Mouse (Mus musculus) splenic B cell, adult 2 months (primary cell): ENCODE measurements around the gene Sorcs3.

Source experiments
- DNase-seq: peaks from one replicate; pipeline ENCODE4 v3.0.0-alpha.2; 2011; ENCODE audit warnings: low read depth, low spot score
- H3K27me3 ChIP-seq: 2 replicates; pipeline ENCODE4 v1.6.1; 2012; ENCODE audit warnings: mild to moderate bottlenecking, low read length, moderate library complexity, mixed read lengths; ENCODE audit not compliant: control insufficient read depth, poor library complexity, insufficient read depth, severe bottlenecking
- H3K36me3 ChIP-seq: 2 replicates; pipeline ENCODE4 v1.6.1; 2012; ENCODE audit warnings: mild to moderate bottlenecking, low read length, moderate library complexity, mixed read lengths; ENCODE audit not compliant: control insufficient read depth, poor library complexity, insufficient read depth, severe bottlenecking

Gene Sorcs3

GRCm38 (mm10) chr19:48811541-48811940 is 605.7 kb downstream of the Sorcs3 start:
- no peaks in the 10 kb centered on the region for H3K36me3 ChIP-seq

DNA sequence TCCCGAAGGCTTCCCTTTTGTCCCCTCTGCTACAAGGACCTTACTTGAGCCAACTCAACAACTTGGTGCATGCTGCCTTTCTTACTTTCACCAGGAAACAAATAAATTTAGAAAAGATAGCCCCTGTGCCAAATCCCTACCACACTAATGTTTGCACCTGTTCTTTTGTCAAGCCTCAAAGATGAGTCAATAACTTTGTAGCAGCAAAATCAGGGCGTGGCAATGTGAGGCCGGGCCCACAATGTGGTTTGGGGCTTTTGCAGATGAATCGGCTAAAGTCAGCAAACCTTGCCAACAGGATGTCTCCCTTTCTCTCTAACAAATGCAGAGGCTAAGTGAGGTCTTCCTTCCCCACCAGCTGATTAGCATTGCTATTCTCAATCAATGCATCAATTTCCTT is 608.0 kb downstream of the Sorcs3 start:
- no peak for DNase-seq
- H3K36me3 ChIP-seq = no peaks in the 10 kb centered on the region
- H3K27me3 ChIP-seq = no peaks in the 10 kb centered on the region

More at GRCm38 (mm10) chr19:48811541-48811940, 605.7 kb downstream of the Sorcs3 start:
- no peak for DNase-seq
- no peaks in the 10 kb centered on the region for H3K27me3 ChIP-seq

GRCm38 (mm10) chr19:48815064-48815463 is 609.2 kb downstream of the Sorcs3 start:
- no peaks in the 10 kb centered on the region for H3K27me3 ChIP-seq
- no peaks in the 10 kb centered on the region for H3K36me3 ChIP-seq
- no peak for DNase-seq

DNA sequence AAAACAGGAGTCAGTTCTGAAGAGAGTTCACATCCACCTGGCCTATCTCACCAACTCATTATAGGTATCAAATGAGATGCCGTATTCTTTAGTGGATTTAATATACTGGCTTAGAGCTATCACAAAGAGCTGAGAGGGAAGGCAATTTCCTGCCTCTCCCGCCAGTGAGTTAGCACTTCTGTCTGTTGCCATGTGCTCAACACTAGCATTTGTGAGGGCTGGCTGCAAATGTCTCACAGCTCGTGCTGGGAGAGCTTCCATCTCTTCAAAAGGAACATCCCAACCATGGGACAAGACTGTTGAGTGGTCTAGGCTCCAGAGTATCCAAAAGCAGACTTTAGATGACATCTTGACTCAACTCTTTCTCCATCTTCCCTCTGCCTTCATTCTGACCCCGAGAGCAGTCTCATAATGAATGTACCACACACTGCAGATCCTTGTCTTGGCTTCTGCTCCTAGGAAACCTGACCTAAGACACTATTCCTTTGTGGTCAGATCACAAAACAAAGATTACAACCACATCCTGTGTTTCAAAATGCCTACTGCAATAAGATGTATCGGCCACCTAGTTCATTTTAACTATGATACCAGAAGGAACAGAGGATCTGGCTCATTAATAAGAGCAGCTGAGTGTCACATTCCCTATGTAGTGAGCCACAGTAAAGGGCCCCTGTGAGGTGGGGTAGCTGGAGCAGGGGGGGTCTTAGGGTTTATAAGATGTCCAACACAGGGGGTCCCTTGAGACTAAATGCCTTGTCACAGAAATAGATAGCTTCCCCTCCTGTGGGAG is 614.9 kb downstream of the Sorcs3 start:
- Histone ChIP-seq H3K36me3 (no peaks in the 10 kb centered on the region), H3K27me3 (no peaks in the 10 kb centered on the region)
- no peak for DNase-seq

- no peaks in the 10 kb centered on the region for H3K36me3 ChIP-seq
- DNase-seq = no peak
- no peaks in the 10 kb centered on the region for H3K27me3 ChIP-seq
These were observed 615.5 kb downstream of the Sorcs3 start for GRCm38 (mm10) chr19:48821283-48821715.

- Histone ChIP-seq H3K27me3 (no peaks in the 10 kb centered on the region), H3K36me3 (no peaks in the 10 kb centered on the region)
- no peak for DNase-seq
These were observed 628.5 kb downstream of the Sorcs3 start for GRCm38 (mm10) chr19:48834342-48834741.

- no peak for DNase-seq
- no peaks in the 10 kb centered on the region for H3K27me3 ChIP-seq
- H3K36me3 ChIP-seq = no peaks in the 10 kb centered on the region
These were observed 633.6 kb downstream of the Sorcs3 start for GRCm38 (mm10) chr19:48839418-48839817.

DNA sequence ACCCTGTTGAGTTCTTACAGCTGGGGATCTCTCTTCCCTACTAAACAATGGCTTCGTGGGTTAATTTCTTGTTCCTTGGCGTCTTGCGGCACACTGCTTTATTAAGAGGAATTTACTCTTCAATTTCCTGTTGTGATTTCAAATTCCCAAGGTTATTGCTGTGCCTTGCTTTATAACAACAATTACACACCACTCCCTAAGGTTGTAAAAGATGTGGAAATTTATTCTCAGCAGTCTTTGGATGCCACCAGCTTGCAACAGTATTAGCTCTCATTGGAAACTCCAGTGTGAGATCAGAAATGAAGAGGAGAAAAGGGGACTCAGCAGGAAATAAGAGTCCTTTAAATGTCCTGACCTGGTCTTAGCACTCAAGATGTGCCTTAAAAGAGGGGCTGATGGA is 641.9 kb downstream of the Sorcs3 start:
- no peaks in the 10 kb centered on the region for H3K36me3 ChIP-seq
- no peaks in the 10 kb centered on the region; the same call in 1 of the 2 replicates for H3K27me3 ChIP-seq
- DNase-seq = no peak

DNA sequence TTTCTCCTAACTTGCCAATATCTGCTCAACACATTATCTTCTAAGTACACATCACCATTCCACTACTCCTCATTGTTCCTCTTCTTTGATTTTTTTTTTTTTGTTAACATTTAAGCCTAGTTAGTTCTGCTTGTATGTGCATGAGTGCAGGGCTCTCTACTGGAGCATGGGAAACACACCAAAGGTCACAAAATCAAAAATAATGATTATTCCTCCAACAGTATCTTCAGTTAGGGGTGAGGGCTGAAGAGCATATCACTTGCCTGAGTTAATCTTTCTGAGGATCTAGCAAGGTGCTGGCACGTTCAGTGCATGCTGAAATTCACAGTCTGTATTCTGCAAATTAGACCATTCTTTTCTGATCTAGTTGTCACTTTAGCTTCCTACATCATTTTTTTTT is 644.6 kb downstream of the Sorcs3 start:
- no peaks in the 10 kb centered on the region; the same call in 1 of the 2 replicates for H3K27me3 ChIP-seq
- no peak for DNase-seq
- no peaks in the 10 kb centered on the region for H3K36me3 ChIP-seq
